Mouse (Mus musculus) limb, embryonic 14.5 days (tissue): ENCODE results near the gene Prkca. TPM values are rescaled to one million over a fixed set of nuclear protein-coding genes. Genes with fewer than 3 reads are reported as not detected.

ENCODE experiments used
- ATAC-seq: fragments of 200-750 bp; cut with Nextera tagmentation; 2 replicates; pipeline ENCODE4 v1.8.0; 2017; ENCODE audit warnings: low read depth, moderate number of reproducible peaks, moderate TSS enrichment; ENCODE audit not compliant: low FRiP score
- DNase-seq: peaks from one replicate; pipeline ENCODE4 v3.0.0-alpha.2; 2015; ENCODE audit warnings: low spot score
- H3K27ac ChIP-seq: fragments of 300-500 bp; sonication (generic); replicated peaks from 2 replicates; pipeline ENCODE4 v1.5.1; 2014; ENCODE audit warnings: low read depth, mild to moderate bottlenecking, low read length, moderate library complexity, mixed read lengths
- H3K27me3 ChIP-seq: fragments of 300-500 bp; sonication (generic); 2 replicates; pipeline ENCODE4 v1.6.1; 2014; ENCODE audit warnings: low read length, mixed read lengths; ENCODE audit not compliant: control insufficient read depth, insufficient read depth
- H3K36me3 ChIP-seq: fragments of 300-500 bp; sonication (generic); 2 replicates; pipeline ENCODE4 v1.6.1; 2014; ENCODE audit warnings: mild to moderate bottlenecking, low read length, moderate library complexity, mixed read lengths; ENCODE audit not compliant: control insufficient read depth, insufficient read depth
- H3K4me1 ChIP-seq: fragments of 300-500 bp; sonication (generic); 2 replicates; pipeline ENCODE4 v1.6.1; 2014; ENCODE audit warnings: antibody characterized with exemption, low read length, mixed read lengths; ENCODE audit not compliant: control insufficient read depth, insufficient read depth
- H3K4me2 ChIP-seq: fragments of 300-500 bp; sonication (generic); replicated peaks from 2 replicates; pipeline ENCODE4 v1.6.1; 2014; ENCODE audit warnings: low read depth, mild to moderate bottlenecking, low read length, moderate library complexity; ENCODE audit not compliant: severe bottlenecking
- H3K4me3 ChIP-seq: fragments of 300-500 bp; sonication (generic); replicated peaks from 2 replicates; pipeline ENCODE4 v1.5.1; 2014; ENCODE audit warnings: low read length
- H3K9ac ChIP-seq: fragments of 300-500 bp; sonication (generic); 2 replicates; pipeline ENCODE4 v1.6.1; 2014; ENCODE audit warnings: mild to moderate bottlenecking, low read depth, low read length, moderate library complexity; ENCODE audit not compliant: severe bottlenecking
- H3K9me3 ChIP-seq: fragments of 300-500 bp; sonication (generic); 2 replicates; pipeline ENCODE4 v1.6.1; 2016; ENCODE audit warnings: low read length; ENCODE audit not compliant: control insufficient read depth
- POLR2A ChIP-seq: fragments of 200-500 bp; IDR thresholded peaks from 2 replicates; pipeline ENCODE4 v1.8.0; 2012; ENCODE audit warnings: inconsistent platforms, mild to moderate bottlenecking, moderate library complexity, borderline replicate concordance; ENCODE audit not compliant: insufficient read depth, insufficient read length; ENCODE audit errors: extremely low read depth
- WGBS: fragments of 180-500 bp; shearing (Covaris S2); extraction: QIAGEN DNeasy Blood & Tissue Kit; methylation state at CpG from one replicate; pipeline ENCODE4 v1.1.7; 2014; 5-methylcytosine and 5-hydroxymethylcytosine counted together
- polyA plus RNA-seq, 2 experiments: library from polyadenylated mRNA; depleted of rRNA in 1 of 2; stranded (reverse) in 1 of 2; unstranded in 1 of 2; fragments of >200 nt; fragmentation: Nextera tagmentation in 1 of 2; extraction: Ambion mirVana in 1 of 2; gene quantifications; 2 replicates each; pipeline versions ENCODE4 v1.2.1 to v1.2.3; 2012 to 2014

Gene Prkca
- polyA plus RNA-seq, 2 experiments, result 9.0 to 16.3 TPM

- Histone ChIP-seq H3K4me2 (no peak overlapping the region), H3K27me3 (no peaks in the 10 kb centered on the region), H3K9ac (no peak overlapping the region), H3K9me3 (no peaks in the 10 kb centered on the region), H3K36me3 (no peaks in the 10 kb centered on the region), H3K4me1 (0 out of 2 replicates have a peak, but pooled peaks cover 16% of the 10 kb centered on the region), H3K27ac (no peak overlapping the region), H3K4me3 (no peak overlapping the region)
- ATAC-seq (no peak), DNase-seq (no peak)
- WGBS, result 43% methylated on average over 8 of the region's 8 CpGs
- no peak for TF ChIP-seq POLR2A
Measured at GRCm38 (mm10) chr11:108333583-108334379, 9.9 kb downstream of the Prkca start.

GRCm38 (mm10) chr11:108333006-108333405 lies 10.7 kb downstream of the Prkca start:
- Histone ChIP-seq H3K27ac (no peak overlapping the region), H3K9me3 (no peaks in the 10 kb centered on the region), H3K9ac (no peak overlapping the region), H3K4me2 (no peak overlapping the region), H3K27me3 (no peaks in the 10 kb centered on the region), H3K36me3 (no peaks in the 10 kb centered on the region), H3K4me3 (no peak overlapping the region), H3K4me1 (0 out of 2 replicates have a peak, but pooled peaks cover 16% of the 10 kb centered on the region)
- ATAC-seq, result no peak
- TF ChIP-seq POLR2A, result no peak
- DNase-seq, result no peak
- WGBS, result 19% methylated on average over 5 of the region's 5 CpGs

GRCm38 (mm10) chr11:108330818-108331217 lies 12.9 kb downstream of the Prkca start:
- H3K36me3 ChIP-seq, result no peaks in the 10 kb centered on the region
- ATAC-seq (no peak), DNase-seq (no peak)
- no peaks in the 10 kb centered on the region for H3K9me3 ChIP-seq
- no peak for TF ChIP-seq POLR2A
- 84% methylated on average over 11 of the region's 11 CpGs for WGBS
- no peak overlapping the region for H3K4me3 ChIP-seq
- H3K4me2 ChIP-seq, result no peak overlapping the region
- no peak overlapping the region for H3K9ac ChIP-seq
- 0 out of 2 replicates have a peak, but pooled peaks cover 10% of the 10 kb centered on the region for H3K4me1 ChIP-seq
- no peaks in the 10 kb centered on the region for H3K27me3 ChIP-seq
- no peak overlapping the region for H3K27ac ChIP-seq

GRCm38 (mm10) chr11:108325943-108326342 lies 17.8 kb downstream of the Prkca start:
- no peak for DNase-seq
- no peaks in the 10 kb centered on the region for H3K36me3 ChIP-seq
- no peak overlapping the region for H3K4me2 ChIP-seq
- WGBS, result 68% methylated on average over 8 of the region's 8 CpGs
- TF ChIP-seq POLR2A, result no peak
- no peaks in the 10 kb centered on the region for H3K4me1 ChIP-seq
- no peak overlapping the region for H3K27ac ChIP-seq
- ATAC-seq, result no peak
- no peak overlapping the region for H3K4me3 ChIP-seq
- H3K9me3 ChIP-seq, result no peaks in the 10 kb centered on the region
- H3K9ac ChIP-seq, result no peak overlapping the region
- H3K27me3 ChIP-seq, result no peaks in the 10 kb centered on the region

- DNase-seq (no peak), ATAC-seq (no peak)
- H3K4me3 ChIP-seq, result no peak overlapping the region
- no peak overlapping the region for H3K4me2 ChIP-seq
- TF ChIP-seq POLR2A, result no peak
- no peaks in the 10 kb centered on the region for H3K9me3 ChIP-seq
- H3K27me3 ChIP-seq, result no peaks in the 10 kb centered on the region
- H3K27ac ChIP-seq, result no peak overlapping the region
- 93% methylated on average over 2 of the region's 2 CpGs for WGBS
- no peaks in the 10 kb centered on the region for H3K4me1 ChIP-seq
- no peaks in the 10 kb centered on the region for H3K36me3 ChIP-seq
- no peak overlapping the region for H3K9ac ChIP-seq
Measured at GRCm38 (mm10) chr11:108322156-108322555, 21.6 kb downstream of the Prkca start.

- Histone ChIP-seq H3K9ac (no peak overlapping the region), H3K36me3 (no peaks in the 10 kb centered on the region), H3K9me3 (no peaks in the 10 kb centered on the region), H3K4me1 (no peaks in the 10 kb centered on the region), H3K4me2 (no peak overlapping the region), H3K27ac (no peak overlapping the region), H3K4me3 (no peak overlapping the region), H3K27me3 (no peaks in the 10 kb centered on the region)
- no peak for DNase-seq
- ATAC-seq, result no peak
- WGBS, result 89% methylated on average over 7 of the region's 7 CpGs
- no peak for TF ChIP-seq POLR2A
Measured at GRCm38 (mm10) chr11:108320561-108320960, 23.2 kb downstream of the Prkca start.
